Mouse (Mus musculus): Measurements from ENCODE around the gene Peli2.

Gene Peli2

DNA sequence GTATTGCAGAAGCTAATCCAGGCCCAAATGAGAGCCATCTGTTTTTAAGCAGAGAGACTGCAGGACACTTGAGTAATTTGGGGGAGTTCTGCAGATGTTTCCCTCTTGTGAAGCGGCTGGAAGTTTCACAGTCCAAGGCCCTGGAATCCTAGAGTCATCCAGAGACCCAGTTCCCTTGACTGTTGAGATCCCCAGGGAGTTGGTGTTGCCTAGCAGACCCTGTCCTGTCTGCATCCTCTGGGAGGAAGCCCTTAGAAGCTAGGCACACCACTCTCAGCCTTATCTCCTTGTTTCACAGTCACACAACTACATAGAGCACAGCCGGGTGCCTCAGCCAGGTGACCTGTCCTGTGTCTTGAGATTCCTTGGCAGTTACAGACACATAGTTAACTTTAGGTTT is 30.9 kb downstream of the Peli2 start:
- DNase-seq (ENCODE audit: low spot score in 2 of 2): peak in 1 of 2 experiments; percentile 57

DNA sequence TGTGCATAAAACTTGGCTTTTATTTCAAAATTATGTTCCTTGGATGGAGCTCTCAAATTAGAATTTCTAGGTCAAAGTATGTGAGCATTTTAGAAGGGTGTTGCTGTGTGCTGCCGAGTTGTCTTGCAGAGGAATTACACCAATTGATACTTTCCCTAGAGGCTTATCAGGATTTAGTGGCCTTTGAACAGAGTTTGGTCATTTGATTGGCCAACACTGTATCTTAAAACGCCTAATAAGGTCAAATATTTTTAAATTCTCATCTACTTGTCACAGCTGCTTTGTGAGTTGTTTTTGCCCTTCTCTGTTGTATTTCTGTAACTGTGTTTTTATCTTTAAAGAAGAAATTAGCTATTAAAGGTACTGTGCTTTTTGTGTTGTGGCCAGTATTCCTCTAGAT is 32.4 kb downstream of the Peli2 start:
- DNase-seq (ENCODE audit: low spot score in 2 of 2): no peak

DNA sequence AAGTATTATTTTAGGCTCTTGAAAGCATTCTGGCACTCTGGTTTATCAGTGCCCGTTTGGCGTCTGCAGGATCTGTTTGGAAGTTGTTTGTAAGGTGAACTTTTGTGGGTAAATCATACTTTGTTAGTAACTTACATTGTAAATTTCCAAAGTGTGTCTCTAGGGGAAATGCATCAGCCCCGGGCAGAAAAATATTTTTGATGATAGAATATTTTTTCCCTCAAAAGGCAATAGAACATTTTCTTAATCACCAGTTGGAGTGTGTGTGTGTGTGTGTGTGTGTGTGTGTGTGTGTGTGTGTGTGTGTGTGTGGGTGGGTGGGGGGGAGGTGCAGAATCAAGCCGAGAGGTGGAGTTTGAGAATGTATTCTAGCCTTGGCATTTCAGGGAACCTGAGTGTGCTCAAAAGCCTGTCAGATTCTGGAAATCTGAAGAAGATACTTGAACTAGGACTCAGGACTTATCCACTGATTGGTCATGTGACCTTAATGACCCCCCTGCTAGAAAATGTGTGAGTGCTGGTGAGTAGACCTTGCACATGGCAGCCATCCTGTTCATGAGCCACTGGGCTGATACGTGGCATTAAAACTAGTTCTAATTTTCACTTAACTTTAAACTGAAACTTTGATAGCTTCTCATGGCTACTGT is 33.4 kb downstream of the Peli2 start:
- DNase-seq (ENCODE audit: low spot score in 2 of 2): no peak

DNA sequence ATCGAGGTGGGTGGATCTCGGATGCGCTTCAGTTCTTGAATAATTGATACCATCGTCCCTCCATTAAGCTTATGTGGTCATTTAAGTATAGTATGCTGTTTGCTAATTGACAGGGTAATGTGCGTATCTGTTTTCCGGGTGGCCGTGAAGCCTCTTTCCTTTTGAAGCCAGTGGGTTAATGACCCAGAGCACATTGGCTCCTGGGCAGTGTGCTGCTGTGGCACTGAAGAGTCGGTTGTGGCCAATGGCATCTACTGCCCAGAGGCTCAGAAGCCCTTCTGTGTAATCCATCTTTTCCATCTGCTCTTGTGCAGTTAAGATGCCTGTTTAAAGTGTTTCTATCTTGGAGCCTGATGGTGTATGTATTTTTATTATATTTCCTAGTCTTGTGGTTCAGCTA is 34.0 kb downstream of the Peli2 start:
- no peak for DNase-seq (ENCODE audit: low spot score in 2 of 2)

DNA sequence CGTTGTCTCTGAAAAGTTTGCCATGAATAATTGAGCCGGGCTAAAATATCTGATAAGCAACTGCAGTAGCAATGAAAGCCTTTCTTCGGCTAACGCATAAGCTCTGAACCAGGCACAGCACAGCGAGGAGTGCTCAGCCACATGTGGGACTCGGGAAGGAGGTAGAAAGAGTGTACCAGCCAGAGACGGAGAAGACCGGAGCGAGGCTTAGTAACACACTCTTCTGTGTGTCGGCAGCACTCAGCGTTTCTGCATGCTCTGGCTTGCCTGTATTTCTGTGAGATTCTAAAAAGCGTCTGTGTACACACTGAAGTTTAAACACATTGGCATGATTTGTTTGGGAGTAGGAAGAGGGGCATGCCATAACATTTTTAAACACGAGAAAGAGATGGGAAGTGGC is 34.5 kb downstream of the Peli2 start:
- DNase-seq (ENCODE audit: low spot score in 2 of 2): no peak

DNA sequence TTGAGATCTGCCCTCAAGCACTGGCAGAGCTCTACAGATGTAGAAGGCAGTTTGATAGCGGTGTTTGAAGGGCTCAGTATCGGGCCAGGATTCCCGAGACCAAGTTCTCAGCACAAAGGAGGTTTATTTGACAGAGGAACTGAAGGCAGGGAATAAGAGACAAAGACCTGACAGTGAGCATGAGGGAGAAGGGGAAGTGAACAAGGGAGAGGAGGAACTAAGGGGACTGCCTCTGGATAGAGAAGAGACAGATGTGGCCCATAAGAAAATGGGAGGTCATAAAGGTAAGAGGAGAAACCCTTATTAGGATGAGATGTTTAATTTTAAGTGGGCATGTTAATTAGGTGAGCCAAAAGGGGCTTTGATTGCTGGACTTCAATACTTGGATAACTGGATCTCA is 36.5 kb downstream of the Peli2 start:
- no peak for DNase-seq (ENCODE audit: low spot score in 2 of 2)

DNA sequence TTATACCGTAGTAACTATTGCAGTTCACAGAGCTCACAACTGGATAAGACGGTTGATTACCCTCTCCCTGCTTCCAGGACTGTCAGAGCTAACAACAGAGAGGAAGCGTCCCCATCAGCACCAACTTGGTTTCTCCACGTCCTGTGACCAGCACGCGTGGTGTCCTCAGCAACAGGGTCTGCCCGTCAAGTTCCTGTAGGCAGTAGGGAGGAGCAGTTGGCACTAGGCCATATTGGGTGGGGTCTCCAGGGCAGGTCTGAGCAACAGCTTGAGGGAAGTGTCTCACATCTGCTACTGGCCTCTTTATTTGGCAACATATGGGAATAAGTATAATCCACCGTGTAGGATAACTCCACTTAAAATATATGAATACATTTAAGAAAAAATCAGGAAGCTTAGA is 37.2 kb downstream of the Peli2 start:
- DNase-seq (ENCODE audit: low spot score in 2 of 2): no peak

DNA sequence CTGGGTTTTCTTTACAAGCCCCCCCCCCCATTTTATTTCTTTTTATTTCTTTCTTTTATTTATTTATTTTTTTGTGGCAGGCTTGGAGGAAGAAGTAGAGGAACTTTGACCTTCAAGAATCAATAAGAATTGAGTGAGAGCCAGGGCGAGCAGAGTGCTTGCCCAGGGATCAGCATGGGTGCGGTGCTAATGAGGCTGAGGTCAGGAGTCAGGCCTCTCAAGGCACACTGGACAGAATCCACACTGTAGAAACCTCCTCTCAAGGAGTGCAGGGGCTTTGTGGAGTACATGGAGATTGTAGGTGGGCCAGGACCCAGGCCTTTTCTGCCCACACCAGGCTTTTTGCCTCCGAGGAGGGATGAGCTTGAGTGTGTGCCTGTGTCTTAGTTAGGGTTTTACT is 38.8 kb downstream of the Peli2 start:
- DNase-seq (ENCODE audit: low spot score in 2 of 2): no peak

DNA sequence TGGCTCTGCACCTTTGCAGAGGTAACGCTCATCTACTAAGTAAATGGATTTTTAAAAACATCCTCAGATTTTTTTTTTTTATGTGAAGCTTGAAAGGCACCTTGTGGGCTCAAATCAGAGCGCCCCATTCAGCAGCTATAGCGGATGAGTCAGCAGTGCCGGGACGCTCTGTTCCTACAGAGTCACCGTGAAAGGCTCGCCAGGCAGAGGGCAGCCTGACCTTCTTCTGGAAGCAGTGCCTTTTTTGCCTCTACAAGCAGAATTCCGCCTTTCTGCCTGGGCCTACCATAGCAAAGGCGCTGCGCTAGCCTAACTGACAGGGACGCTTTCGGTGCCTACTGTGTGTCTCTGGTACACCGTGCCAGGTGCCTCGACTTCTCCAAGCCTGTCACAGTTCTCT is 41.8 kb downstream of the Peli2 start:
- DNase-seq (ENCODE audit: low spot score in 2 of 2): no peak

DNA sequence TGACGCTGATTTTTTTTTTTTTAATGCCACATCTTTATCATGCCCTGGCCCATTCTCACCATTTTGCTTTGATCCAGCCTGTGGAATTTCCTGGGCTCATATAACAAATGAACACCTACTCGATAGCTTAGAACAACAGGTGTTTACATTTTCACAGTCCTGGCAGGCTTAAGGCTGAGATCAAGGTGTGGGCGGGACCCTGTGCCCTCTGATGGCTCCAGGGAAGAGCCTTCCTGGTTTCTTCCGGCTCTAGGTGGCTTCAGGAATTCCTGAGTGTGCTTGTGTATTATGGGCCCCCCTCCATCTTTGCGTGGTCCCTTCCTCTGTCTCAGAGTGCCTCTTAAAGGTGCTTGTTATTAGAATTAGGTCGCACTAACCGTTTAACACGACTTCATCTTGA is 44.3 kb downstream of the Peli2 start:
- no peak for DNase-seq (ENCODE audit: low spot score in 2 of 2)

DNA sequence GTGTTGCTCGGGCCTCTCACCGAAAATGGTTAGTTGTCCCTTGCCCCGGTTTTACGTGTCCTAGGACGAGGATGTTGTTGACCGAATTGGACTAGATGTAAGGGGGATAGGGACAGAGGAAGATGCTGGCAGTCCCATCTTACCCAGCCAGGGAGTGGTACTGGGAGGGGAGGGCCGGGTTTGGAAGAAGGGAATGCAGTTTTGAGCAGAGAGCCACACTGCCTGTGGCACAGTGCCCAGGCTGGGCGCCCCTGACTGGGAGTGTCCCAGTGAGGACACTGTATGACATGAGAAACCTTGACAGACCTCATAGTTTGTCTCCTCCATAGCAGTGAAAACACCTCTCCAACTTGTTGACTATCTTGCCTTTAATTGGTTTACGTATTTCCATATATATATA is 45.8 kb downstream of the Peli2 start:
- no peak for DNase-seq (ENCODE audit: low spot score in 2 of 2)

DNA sequence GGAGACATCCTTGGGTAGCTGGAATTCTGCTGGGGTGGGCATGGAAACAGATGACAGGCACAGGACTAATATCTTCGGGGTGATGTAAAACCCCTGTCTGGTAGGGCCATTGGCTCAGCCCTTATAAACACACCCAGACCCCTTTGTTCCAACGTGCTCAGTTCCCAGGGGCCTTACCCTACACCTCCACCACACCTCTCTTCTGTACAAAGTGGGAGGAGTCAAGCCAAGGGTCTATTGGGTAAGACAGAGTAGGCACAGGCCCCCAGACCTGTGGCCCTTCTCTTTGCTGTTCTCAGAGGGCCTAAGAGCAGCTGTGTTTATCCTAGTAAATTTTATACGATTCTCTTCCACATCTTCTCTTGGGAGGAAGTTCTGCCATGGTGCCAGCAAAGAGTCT is 46.4 kb downstream of the Peli2 start:
- DNase-seq (ENCODE audit: low spot score in 2 of 2): no peak

DNA sequence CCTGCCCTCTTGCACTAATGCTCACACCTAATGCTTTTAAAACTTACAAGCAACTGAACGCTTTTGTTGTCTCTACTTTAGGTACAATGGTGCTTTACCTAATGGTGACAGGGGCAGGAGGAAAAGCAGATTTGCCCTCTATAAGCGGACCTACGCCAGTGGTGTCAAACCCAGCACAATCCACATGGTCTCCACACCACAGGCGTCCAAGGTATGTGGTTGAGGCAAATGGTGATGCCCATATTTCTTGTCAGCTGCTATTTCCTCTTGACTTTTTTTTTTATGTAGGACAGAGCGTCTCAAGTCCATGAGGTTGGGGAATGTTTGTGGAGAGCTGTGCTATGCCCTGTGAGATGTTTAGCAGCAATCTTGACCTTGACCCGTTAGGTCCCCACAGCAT is 47.5 kb downstream of the Peli2 start:
- no peak for DNase-seq (ENCODE audit: low spot score in 2 of 2)

DNA sequence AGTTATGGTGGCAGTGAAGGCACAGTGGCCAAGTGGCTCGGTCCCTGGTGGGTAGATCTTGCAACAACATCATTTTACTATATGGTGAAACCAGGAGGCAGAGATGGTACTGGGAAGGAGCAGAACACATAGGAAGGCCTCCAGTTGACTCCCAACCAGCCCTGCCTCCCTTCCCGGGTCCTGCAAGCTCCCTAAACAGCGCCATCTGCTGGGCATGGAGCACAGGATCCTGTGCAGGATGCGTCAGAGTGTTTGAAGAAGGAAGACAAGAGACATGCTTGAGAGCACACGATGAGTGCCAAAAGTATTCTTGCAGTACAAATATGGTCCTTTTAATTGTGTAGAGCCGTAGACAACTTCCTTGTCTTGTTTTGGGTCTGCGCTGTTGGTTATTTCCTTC is 49.3 kb downstream of the Peli2 start:
- DNase-seq (ENCODE audit: low spot score in 2 of 2): no peak

DNA sequence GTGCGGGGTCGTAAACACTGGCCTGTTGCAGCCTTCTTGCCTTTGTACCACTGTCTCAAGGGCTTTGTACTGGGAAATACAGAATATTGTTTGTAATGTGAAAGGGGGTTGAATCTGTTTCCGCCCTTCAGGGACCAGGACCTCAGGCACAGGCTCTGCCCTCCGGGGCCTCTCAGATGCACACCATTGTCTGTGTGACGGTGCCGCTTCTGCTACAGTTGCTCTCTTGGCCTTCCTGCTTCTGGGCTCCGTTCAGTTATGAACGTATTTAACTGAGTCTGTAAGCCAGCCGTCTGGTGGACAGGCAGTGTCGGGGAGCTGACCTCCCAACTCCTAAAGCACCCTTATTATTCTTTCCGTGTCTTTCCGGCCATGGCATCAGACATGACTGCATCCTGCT is 50.6 kb downstream of the Peli2 start:
- no peak for DNase-seq (ENCODE audit: low spot score in 2 of 2)

DNA sequence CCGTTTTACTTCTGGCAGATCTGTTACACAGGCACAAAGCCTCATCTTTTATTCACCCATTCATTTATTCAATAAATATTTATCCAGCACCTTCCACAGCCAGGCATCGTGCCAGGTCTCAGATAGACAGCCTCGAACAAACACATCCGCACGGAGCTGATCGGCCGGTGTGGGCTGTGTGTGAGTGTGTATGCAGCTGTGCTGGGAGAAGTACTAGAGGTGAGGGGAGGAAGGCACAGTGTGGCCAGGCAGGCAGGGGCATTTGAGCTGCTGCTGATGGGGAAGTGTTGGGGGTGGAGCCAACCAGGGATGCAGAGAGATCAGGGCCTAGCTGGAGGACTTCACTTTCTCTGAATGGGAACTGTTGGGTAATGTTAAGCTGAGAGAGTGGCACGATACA is 51.4 kb downstream of the Peli2 start:
- DNase-seq (ENCODE audit: low spot score in 2 of 2): no peak

DNA sequence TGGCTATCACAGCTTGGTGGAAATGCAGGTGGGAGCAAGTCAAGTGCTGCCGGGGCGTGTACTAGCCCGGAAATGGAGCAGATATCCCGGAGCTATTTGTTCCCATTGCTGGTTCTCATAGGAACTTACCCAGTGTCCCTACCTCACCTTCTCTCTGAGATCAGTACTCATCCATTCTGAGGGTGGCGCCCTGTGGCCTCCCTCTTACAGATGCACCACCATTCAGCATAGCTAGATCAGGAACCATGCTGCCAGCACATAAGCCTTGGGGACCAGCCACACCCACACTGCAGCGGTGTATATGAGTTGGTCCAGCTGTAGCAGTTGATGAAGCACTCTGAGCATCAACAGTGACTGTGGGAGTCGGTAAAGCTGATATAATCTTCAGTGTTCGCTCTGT is 52.3 kb downstream of the Peli2 start:
- DNase-seq (ENCODE audit: low spot score in 2 of 2): no peak

DNA sequence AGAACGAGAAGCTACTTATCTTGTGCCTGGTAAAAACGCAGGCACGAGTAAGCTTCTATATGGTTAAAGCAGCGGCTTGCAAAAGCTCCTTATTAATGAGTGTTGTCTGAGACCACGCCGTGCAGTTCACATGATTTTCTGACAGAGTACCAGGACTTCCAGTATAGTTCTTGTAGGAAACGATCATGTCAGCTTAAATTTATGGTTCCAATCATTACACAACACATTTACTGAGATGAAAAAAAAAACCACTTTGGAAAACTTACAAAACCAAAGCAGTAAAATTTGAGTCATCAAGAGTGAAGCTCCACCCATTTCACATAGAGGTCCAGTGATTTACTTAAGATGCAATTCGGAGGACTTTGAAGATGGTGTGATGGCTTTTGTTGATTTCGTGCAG is 53.2 kb downstream of the Peli2 start:
- no peak for DNase-seq (ENCODE audit: low spot score in 2 of 2)

DNA sequence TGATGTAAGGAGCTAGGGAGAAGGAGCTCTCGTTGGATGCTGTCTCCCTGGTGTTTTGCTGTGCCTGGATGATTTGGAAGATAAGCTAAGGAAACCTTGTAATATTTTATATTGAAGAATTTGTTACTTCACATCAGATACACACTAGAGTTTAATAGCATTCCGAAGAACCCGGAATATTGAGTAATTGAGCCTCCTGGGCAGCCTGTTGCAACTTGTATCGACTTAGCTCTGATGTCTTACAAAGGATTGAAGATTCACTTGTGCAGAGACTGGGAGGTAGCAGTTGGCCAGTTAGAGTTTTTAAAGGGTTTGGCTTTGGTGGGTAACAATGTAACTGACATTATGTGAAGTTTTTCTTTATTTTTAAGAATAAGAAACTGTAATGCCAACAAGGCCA is 53.7 kb downstream of the Peli2 start:
- DNase-seq (ENCODE audit: low spot score in 2 of 2): no peak

DNA sequence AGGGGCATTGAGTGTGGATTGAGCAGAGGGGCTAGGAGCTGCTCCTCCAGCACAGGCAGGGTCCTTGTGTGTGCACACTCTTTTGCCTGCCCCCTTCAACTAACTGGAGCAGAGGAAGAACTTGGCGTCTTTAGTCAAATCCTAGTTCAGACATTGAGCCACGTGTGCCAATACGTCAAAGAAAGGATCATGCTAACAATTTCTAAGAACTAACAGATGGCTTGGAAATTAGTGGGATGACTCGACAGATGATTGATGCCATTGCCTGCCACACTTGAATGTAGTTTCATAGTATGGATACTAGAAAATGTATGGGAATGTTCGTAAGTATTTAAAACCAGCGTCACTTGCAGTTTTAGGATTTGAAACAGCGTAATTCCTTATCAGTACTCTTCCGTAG is 54.5 kb downstream of the Peli2 start:
- DNase-seq (ENCODE audit: low spot score in 2 of 2): no peak

DNA sequence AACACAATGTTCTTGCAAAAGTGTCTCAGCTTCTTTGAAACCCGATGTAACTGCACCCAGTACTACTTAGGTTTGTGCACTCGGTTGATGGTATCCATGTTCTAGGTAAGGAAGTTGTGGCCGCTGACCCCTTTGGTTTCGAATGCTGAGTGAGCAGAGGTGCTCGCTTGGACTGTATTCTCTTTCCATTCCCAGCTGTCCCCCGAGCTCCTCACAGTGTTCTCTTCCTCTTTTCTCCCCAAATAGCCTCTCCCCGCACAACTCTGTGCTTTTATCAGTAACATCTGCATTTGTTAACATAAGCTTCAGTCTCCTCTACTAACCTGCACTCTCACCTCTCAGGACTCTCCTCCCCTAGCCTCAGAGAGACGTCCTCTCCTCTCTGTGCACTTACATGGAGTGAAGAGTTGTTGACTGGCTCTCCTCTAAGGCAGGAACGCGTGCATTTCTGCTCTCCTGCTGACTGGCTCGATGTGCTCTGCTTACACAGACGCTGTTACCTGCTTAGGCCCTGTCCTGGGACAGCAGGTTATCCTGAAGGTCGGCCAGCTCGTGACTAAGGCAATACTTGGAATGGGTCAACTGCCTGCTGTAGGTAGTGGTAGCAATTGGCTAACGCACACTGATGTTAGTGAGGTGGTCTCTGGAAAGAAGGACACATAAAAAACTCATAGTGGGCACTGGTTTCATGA is 57.8 kb downstream of the Peli2 start:
- DNase-seq (ENCODE audit: low spot score in 2 of 2): no peak

DNA sequence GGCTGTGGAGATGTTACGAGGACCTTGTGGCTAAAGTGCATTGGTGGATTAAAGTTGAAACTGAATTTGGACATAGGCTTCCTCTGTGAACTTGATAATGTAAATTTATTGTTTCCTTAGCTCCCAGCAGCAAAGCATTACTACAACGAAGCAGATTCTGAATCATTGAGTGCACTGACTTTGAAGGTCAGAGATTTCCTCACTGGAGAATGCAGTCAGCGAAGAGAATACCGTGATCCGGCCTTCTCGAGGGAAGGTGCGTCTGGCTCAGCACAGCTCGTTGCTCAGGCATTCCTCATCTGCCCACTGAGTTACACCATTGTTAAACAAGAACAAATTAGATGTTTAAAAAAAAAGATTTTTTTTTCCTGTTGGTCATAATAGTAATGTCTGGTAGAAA is 58.4 kb downstream of the Peli2 start:
- no peak for DNase-seq (ENCODE audit: low spot score in 2 of 2)

DNA sequence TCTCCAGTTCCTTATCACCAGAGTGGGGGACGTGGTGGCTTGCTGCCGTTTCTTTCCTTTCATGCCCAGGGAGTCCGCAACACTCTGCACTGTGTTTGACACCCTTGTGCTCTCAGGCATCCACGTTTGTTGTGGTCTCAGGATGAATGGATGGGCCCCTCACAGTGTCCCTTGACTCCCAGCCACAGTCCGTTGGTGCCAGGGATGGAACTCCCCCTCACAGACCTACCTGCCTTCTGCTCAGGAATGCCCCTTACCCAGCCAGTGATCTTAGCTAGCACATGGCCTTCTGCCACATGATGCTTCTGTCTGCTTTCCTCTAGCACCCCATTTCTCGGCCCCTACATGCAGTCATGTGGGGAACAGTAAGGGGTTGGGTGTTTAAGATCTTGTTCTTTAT is 65.7 kb downstream of the Peli2 start:
- DNase-seq (ENCODE audit: low spot score in 2 of 2): no peak

DNA sequence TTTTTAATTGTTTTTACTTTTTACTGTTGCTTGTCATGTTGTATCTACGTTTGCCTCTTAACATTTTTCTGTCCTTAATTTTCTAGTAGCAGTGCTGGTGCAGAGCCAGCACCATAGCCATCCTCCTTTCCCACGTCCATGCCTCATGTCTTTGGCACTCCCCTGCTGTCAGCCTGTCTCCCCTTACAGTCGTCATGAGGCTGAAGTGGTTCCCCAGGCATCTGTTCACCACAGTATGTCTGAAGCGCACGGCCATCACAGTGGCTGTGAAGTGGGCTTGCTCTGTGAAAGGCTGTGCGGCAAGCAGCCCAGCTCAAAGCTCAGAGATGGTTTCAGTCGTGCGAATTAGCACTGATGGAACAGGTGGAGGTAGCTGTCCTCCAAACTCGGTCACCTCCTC is 66.5 kb downstream of the Peli2 start:
- no peak for DNase-seq (ENCODE audit: low spot score in 2 of 2)

Data from heart, adult 9 months (tissue).